Mouse (Mus musculus) gastrocnemius, adult 18-20 months (tissue): Measurements from ENCODE around the gene Zic4. TPM values are rescaled to one million over a fixed set of nuclear protein-coding genes. Genes with fewer than 3 reads are reported as not detected.

ENCODE experiments used
- DNase-seq: peaks from one replicate; pipeline ENCODE4 v3.0.0; 2021; ENCODE audit warnings: low spot score
- total RNA-seq, 2 experiments: library from RNA; stranded (reverse); gene quantifications; 2 replicates each; pipeline ENCODE4 v1.2.3; 2021

The Zic4 gene
- total RNA-seq, 2 experiments from 2014 or later = 0.17 TPM; not detected in 1

- no peak for DNase-seq
Observed at GRCm38 (mm10) chr9:91363011-91363730, 958 bp downstream of the Zic4 start.

DNA sequence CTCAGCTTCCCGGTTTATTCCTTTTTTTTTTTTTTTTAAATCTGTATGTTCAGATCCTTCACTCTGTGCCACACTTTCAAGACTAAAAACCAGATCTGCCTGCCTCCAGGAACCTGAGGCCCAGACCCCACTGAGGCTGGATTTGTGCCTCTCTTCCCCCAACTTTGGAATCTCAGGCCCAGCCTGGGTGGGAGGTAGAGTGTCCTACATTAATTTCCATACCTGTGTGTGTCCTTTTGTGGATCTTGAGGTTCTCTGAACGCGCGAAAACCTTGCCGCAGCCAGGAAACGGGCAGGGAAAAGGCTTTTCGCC is 1.6 kb downstream of the Zic4 start:
- DNase-seq = no peak

DNA sequence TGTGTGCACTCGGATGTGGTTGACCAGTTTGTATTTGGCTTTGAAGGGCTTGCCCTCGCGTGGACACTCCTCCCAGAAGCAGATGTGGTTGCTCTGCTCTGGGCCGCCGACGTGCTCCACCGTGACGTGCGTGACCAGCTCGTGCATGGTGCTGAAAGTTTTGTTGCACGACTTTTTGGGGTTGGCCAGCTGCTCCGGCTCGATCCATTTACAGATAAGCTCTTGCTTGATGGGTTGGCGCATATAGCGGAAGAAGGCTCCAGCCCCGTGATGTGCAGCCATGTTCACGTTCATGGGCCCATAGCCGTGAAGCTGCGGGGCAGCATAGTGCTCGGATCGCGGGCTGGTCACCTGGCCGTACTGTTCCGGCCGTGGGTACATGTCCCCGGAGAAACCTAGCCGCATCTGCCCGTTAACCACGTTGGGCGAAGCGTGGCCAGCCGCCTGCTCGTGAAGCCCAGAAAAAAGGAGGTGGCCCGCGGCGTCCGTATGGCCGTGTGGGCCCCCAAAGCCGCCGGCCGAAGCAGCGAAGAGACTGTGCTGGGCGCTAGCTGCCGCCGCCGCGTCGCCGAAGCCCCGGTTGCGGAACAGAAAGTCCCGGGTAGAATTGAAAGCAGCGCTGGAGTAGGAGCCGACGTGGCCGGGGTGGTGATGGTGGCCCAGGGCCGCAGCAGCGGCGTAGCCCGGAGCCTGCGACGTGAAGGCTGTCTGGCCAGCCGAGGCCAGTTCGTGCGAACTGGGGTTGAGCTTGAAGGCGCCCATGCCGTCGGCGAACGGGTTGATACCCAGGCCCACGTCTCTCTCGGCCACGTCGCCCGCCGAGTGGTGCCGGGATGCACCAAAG is 2.1 kb downstream of the Zic4 start:
- DNase-seq = no peak

DNA sequence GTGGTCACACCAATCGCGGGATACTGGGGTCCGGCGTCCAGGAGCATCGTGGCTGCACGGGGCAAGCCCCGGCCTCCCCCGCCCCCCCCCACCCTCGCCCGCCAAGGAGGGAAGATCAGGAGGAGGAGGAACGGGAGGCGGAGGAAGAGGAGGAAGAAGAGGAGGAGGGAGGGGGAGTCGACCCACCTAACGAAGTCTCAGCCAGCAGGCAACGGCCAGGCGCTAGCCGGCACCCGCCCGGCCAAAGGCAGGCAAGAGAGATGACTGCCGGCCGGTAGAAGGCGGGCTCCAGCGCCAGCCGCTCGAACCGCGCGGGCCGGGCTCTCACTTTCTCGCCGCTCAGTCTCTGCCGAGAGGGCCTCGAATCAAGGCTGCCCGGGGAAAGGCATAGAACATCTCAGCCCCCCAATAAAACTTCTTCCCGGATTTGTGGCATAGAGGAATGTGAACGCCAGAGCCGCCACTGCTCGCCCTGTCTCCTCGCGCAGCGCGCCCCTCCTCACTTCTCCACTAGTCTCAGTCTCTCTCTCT is 2.8 kb downstream of the Zic4 start:
- DNase-seq = no peak

DNA sequence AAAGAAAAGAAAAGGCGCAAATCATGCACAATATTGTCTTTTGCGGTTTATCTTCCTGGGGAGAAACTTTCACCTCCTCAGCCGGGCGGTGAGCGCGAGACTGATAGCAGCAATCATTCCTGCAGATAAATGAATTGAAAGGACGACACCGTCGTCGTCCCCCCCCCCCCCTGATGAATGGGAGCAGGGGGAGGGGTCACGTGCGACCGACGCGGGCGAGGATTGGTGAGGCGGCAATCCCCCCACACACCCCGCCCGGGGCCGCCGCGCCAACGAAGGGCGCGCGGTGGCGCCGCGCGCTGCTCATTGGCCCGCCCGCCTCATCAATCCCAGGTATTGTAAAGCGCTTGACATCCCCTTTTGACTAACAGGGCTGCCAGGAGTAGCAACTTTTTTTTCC is 3.5 kb downstream of the Zic4 start, which contains the start of gene Zic1:
Gene Zic1, minus strand, starts transcription at position 147 of the 400 bp plus-strand sequence.
- no peak for DNase-seq

GRCm38 (mm10) chr9:91366226-91366998 is 4.2 kb downstream of the Zic4 start:
- DNase-seq = no peak

DNA sequence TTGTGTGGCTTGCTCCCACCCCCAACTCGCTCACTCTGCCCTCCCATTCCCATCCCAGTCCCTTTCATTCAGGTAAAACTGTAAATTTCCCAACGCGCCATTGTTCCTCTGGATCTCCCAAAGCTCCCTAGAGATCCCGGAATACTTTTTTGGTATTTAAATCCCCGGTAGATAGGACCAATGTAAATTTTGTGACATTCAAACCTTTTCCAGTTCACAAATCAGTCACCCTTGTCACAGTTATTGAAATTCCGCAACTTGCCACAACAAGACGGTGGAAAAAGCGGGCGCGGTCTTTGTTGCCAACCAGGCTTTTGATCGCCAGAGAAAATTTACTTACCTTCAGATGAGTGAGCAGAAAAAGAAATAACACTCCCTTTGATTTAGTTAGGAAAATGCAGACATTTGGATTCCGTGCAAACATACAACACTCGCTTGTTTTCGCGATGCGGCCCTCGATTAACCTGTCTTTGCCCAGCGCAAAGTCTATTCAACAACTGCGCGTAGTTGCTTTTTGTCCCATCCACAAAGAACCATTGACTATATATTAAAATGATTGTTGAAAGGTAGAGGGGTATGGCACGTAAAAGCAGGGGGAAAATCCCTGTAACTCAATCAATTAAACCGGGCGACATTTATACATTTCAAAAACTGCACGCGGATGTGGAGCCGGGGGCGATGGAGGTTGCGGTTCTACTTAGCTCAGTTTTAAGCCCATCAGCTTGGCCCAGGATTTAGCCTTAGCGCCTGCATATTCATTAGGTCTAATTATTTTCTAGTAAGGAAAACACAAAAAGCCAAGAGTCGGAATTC is 5.0 kb downstream of the Zic4 start:
- DNase-seq = no peak

- DNase-seq = no peak
Observed at GRCm38 (mm10) chr9:91368150-91368549, 5.9 kb downstream of the Zic4 start.

DNA sequence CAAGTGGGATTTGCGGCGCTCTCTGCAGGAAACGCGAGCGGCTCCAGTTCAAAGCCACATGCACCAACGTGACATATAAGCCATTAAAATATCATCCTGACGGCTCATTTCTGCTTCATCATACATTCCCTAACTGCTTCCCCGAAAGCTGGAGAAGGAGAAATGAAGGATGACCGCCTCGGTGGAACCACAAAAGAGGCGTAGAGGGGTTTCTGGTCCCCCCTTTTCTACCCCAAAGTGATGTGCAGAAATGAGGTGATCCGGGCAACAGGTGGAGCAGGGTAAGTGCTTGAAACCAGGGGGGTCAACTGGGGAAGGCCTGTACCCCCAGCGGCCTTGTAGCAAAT is 6.7 kb downstream of the Zic4 start:
- no peak for DNase-seq

GRCm38 (mm10) chr9:91369293-91369991 is 7.2 kb downstream of the Zic4 start:
- no peak for DNase-seq

GRCm38 (mm10) chr9:91370191-91370708 is 8.0 kb downstream of the Zic4 start:
- DNase-seq = no peak

DNA sequence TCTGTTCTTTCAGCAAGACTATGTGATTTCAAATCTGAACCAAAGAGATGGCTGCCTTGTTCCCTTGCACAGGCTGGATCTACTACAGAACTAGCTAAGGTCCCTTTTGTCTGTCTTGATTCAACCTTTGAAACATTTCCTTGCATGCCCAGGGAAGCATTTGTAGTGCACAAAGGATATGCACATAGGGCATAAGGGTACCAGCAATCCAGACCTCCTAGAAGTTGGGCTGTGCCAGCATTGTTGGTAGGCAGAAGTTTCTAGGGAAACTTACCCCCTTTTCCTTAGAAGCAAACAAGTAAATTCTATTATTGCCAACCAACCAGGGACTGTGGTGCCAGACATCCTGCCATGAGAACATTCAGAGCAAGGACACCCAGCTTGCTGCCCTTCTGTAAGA is 8.8 kb downstream of the Zic4 start:
- DNase-seq = no peak

- no peak for DNase-seq
Observed at GRCm38 (mm10) chr9:91371608-91372007, 9.4 kb downstream of the Zic4 start.

DNA sequence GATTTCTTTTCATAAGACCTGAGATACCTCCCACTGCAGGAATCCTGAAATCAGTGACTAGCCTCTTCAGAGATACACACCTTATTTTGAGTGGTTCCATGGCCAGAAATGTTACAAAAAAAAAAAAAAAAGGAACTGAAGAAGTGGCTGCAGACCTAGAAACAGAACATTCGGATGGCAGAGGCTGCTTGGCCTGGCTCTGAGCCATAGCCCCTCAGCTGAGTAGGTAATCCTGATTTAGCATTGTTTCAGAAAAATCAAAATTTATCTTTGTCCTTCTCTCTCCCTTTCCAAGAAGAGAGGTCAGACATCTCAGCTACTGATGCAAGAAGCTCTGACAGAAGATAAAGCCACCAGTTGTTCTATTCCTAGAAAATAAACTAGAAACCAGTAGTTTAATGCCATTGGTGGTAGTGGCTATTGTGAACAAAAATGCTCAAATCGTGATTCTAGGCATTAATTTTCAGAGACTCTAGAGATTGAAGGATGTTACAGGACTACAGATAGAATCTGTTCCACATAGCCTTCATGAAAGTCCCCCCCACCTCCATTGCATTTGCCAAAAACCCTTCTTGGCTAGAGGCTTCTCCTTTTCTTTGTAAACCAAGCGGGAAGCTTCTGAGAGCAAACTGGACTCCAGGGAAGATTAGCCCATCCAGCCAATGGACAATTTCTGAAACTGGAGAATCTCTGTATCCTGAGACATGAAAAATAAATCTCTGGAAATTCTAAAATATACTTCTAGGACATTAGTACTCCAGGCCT is 11.8 kb downstream of the Zic4 start:
- no peak for DNase-seq

GRCm38 (mm10) chr9:91374665-91375064 is 12.5 kb downstream of the Zic4 start:
- no peak for DNase-seq

DNA sequence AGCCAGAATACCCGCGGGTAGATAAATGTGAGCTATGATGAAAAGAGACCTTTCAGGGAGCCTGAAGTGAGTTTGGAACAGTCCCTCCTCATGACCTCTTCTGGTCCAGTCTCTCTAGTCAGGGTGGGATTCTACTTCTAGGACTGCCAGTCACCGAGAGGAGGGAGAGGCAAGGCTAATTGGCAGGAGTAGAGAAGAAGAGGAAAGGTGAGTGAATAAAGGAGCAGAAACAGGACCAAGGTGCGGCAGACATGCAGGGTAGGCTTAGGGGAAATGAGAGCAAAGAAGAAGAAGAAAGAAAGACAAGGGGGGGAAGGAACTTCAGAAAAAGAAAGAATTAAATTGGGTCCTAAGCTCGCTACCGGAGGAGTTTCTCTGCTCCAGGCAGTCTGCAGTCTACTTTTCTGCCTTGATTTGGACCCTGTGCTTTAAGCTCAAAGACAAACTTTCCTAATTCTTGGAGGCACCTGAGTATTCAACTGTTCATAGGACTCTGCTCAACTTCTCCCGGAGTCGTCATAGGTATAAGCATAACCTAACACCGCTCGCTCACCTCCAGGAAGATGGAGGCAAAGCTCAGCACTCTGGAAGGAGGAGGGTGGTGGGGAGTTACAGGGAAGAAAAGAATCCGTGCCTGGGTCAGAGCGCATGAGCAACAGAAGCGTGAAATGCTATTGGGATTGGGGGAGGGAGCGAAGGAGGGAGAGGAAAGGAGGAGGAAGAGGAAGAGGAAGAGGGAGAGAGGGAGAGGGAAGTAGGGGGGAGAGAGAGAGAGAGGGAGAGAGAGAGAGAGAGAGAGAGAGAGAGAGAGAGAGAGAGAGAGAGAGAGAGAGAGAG is 15.0 kb downstream of the Zic4 start:
- no peak for DNase-seq

- no peak for DNase-seq
Observed at GRCm38 (mm10) chr9:91377873-91378150, 15.6 kb downstream of the Zic4 start.

GRCm38 (mm10) chr9:91378411-91379299 is 16.4 kb downstream of the Zic4 start:
- DNase-seq = no peak
